Mouse (Mus musculus) liver, embryonic 11.5 days (tissue): ENCODE results near the gene Sct. TPM values are rescaled to one million over a fixed set of nuclear protein-coding genes. Genes with fewer than 3 reads are reported as not detected.

Source experiments
- ATAC-seq: fragments of 200-750 bp; cut with Nextera tagmentation; replicated peaks from 2 replicates; pipeline ENCODE4 v1.8.0; 2017; ENCODE audit warnings: moderate number of reproducible peaks, mild to moderate bottlenecking, moderate TSS enrichment, moderate library complexity; ENCODE audit not compliant: low FRiP score
- DNase-seq: peaks from one replicate; pipeline ENCODE4 v3.0.0-alpha.2; 2017; ENCODE audit warnings: low spot score
- H3K27ac ChIP-seq: fragments of 300-500 bp; sonication (generic); 2 replicates; pipeline ENCODE4 v1.5.1; 2014; ENCODE audit warnings: mild to moderate bottlenecking, low read depth, low read length, control low read depth
- H3K27me3 ChIP-seq: fragments of 300-500 bp; sonication (generic); replicated peaks from 2 replicates; pipeline ENCODE4 v1.6.1; 2014; ENCODE audit warnings: low read length, mixed read lengths; ENCODE audit not compliant: control insufficient read depth, insufficient read depth
- H3K36me3 ChIP-seq: fragments of 300-500 bp; sonication (generic); 2 replicates; pipeline ENCODE4 v1.6.1; 2014; ENCODE audit warnings: mild to moderate bottlenecking, low read length, moderate library complexity, mixed read lengths; ENCODE audit not compliant: control insufficient read depth, insufficient read depth
- H3K4me1 ChIP-seq: fragments of 300-500 bp; sonication (generic); replicated peaks from 2 replicates; pipeline ENCODE4 v1.6.1; 2014; ENCODE audit warnings: low read length, mixed read lengths; ENCODE audit not compliant: control insufficient read depth, insufficient read depth
- H3K4me2 ChIP-seq: fragments of 300-500 bp; sonication (generic); 2 replicates; pipeline ENCODE4 v1.6.1; 2014; ENCODE audit warnings: mild to moderate bottlenecking, control low read depth, moderate library complexity
- H3K4me3 ChIP-seq: fragments of 300-500 bp; sonication (generic); 2 replicates; pipeline ENCODE4 v1.5.1; 2014; ENCODE audit warnings: low read depth, low read length, control low read depth
- H3K9ac ChIP-seq: fragments of 300-500 bp; sonication (generic); 2 replicates; pipeline ENCODE4 v1.6.1; 2014; ENCODE audit warnings: low read depth, low read length, control low read depth
- H3K9me3 ChIP-seq: fragments of 300-500 bp; sonication (generic); 2 replicates; pipeline ENCODE4 v1.6.1; 2016; ENCODE audit warnings: low read length, inconsistent platforms, mixed read lengths; ENCODE audit not compliant: control insufficient read depth
- WGBS: fragments of 180-500 bp; shearing (Covaris S2); extraction: QIAGEN DNeasy Blood & Tissue Kit; methylation state at CpG from one replicate; pipeline ENCODE4 v1.1.7; 2014; 5-methylcytosine and 5-hydroxymethylcytosine counted together
- polyA plus RNA-seq: library from polyadenylated mRNA; unstranded; fragments of >200 nt; fragmentation: Nextera tagmentation; extraction: Ambion mirVana; gene quantifications from 2 replicates; pipeline ENCODE4 v1.2.1, GENCODE M21; 2014

Sct gene
- 1.2 and 1.6 TPM in 2 replicates for polyA plus RNA-seq

DNA sequence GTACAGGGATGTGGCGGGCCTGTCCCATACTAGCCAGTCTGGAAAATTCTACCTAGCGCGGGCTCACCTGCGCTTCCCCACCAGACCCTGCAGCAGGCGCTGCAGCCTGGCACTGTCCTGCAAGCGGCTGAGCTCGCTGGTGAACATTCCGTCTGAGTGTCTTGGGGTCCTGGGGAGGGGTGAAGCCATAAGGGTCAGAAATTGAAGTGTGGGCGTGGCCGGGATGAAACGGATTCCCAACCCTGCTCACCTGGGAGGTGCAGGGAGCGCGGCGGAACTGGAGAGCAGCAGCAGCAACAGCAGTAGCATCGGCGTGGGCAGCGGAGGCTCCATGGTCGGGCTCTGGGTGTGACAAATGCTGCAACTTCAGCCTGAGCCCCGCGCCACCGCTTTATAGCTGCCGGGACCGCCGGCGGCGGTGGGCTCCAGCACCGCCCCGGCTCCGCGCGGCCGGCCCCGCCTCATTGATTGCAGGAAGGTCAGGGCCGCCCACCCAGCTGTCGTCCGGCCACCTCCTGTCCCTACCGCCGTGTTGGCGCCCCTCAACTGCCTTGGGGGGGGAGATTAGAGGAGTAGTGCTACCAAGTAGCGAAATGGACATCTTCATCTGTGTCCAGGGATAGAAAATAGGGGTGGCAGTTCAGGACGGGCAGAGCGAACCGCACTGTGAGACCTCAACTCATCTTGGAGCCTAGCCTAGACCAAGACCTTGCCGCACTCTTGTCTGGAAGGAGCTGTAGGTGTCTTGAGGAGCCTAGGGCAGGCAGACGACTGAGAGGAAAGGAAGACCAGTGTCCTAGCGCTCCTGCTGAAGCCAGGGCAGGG lies at the start of gene Sct:
TSS of gene Sct (minus strand) at position 368 of the 825 bp plus-strand sequence.
- Histone ChIP-seq H3K4me3 (peak within 1 kb of the TSS; percentile 49), H3K9ac (peak within 1 kb of the TSS; percentile 57), H3K27me3 (peaks cover 20% of the 10 kb centered on the region), H3K9me3 (no peaks in the 10 kb centered on the region), H3K4me1 (peaks cover 14% of the 10 kb centered on the region), H3K27ac (no peak within 1 kb of the TSS), H3K36me3 (no peaks in the 10 kb centered on the region), H3K4me2 (peak within 1 kb of the TSS; percentile 93)
- DNase-seq (peak; percentile 52), ATAC-seq (peak; percentile 44; the same call in 1 of the 2 replicates)
- WGBS = 6% methylated on average over 44 of the region's 46 CpGs

DNA sequence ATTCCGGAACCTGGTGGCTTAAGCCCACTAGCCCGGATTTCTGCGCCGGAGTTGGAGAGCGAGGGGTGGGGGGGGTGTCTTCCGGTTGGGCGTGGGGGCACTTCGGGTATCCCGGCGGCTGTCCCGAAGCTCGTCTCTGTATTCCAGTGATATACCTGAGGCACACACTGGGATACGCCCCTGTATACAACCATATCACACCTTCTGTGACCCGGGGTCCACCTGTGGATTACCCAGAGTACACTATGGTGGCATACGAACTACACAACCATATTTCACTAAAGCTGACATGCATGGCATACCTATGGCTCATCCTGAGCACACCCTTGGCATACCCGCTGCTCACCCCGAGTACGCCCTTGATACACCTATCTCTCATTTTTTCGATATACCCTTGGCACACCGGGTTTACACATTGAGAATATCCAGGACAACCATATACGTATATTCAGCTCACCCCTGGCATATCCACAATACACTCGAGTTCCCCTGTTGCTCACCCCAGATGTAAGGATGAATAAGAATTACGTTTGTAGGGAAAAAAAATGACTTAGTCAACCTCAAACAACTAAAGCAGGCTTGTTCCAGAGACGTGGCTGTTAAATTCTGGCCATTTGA lies 49.5 kb upstream of the Sct start:
- H3K27ac ChIP-seq = peak overlapping the region; percentile 98
- H3K4me2 ChIP-seq = peak overlapping the region; percentile 98
- H3K9me3 ChIP-seq = no peaks in the 10 kb centered on the region
- H3K9ac ChIP-seq = peak overlapping the region; percentile 97
- peaks cover 7% of the 10 kb centered on the region for H3K36me3 ChIP-seq
- H3K4me1 ChIP-seq = peaks cover 21% of the 10 kb centered on the region
- no peaks in the 10 kb centered on the region for H3K27me3 ChIP-seq
- ATAC-seq (peak; percentile 20), DNase-seq (no peak)
- peak overlapping the region; percentile 75 for H3K4me3 ChIP-seq
- 17% methylated on average over 24 of the region's 24 CpGs for WGBS

DNA sequence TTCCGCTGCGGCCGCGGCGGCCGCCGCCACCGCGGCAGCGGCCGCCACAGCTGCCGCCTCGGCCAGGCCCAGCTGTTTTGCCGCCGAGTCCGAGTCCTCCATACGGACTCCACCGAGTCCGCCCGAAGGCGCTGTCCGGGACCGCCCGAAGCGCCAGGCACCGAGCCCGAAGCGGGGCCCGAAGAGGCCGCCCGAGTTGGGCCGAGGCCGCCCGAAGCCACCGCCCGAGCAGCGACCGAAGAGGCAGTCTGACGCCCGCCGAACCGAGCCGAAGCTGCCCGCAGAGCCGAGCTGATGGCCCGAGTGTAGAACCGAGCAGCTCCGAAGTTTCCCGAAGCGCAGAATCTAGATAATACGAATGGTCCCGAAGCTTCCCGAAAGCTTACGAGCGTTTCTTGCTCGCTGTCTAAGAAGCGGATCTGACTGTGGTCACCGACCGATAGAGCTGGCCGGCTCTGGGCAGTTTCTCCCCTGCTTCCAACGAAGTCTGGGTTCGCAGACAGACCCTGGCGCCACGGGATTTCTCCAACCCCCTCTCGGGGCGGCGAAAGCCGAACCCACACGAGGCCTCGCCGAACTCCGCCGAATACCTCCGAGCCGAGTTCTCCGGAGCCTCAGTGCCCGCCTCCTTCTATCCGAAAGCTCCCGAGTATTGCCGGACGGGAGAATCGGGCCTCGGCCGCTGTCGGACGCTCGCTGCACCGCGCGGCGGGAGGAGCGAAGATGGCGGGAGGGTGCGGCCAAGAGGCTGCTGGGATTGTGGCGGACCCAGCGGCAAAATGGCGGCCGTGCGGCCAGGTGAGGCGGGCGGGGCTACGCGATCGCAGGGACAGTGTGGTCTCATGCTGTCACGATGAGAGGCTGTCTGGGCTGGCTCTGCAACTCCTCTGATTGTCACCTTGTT lies 48.8 kb upstream of the Sct start, which contains the start of the genes Deaf1 and Tmem80:
TSS of gene Deaf1 (minus strand) at position 222 of the 904 bp plus-strand sequence.
TSS of gene Tmem80 (plus strand) at position 271 of the 904 bp plus-strand sequence.
- Histone ChIP-seq H3K36me3 (peaks cover 15% of the 10 kb centered on the region), H3K27me3 (no peaks in the 10 kb centered on the region), H3K27ac (peak within 1 kb of the TSS; percentile 98), H3K4me2 (peak within 1 kb of the TSS; percentile 98), H3K4me3 (peak within 1 kb of the TSS; percentile 75), H3K9me3 (no peaks in the 10 kb centered on the region), H3K4me1 (peaks cover 21% of the 10 kb centered on the region), H3K9ac (peak within 1 kb of the TSS; percentile 97)
- DNase-seq = peak; percentile 96
- peak; percentile 93 for ATAC-seq
- WGBS = under 1% methylated on average over 105 of the region's 105 CpGs

DNA sequence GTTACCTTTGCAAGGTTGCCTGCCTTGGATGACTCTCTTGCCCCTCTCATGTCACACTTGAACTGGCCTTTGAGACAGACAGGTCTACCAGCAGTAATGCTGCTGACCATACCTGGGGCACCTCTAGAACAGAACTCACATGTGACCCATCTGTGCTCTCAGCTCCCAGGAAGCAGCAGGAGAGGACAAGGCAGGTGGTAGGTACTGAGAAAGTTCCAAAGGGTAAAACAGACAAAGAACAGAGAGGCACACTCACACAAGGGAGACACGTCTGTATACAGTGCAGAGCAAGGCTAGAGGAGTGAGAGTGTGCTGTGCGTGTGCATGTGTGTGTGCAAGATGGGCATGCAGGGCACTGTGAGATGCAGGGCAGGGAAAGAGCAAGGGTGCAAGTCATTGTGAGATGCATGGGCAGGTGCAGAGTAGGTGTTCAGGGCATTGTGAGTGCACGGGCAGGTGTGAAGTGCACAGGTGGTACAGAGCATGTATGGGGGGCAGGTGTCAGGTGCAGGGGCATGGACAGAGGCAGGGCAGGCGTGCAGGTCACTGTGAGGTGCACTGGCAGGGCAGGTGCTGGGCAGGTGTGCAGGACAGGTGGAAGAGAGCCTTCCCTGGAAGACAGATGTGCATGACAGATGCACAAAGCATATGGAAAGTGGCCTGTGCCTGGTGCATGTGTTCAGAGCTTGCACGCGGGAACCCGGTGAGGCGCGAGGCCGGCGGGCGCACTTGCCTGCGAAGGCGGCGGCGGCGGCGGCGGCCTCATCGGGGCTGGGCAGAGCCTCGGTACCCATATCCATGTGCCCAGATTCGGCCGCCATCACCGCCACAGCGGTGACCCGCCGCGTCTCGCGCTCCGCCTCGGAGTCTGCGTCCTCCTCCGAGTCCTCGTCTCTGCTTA lies 47.9 kb upstream of the Sct start:
- Histone ChIP-seq H3K4me3 (peak overlapping the region; percentile 75), H3K27me3 (no peaks in the 10 kb centered on the region), H3K9me3 (no peaks in the 10 kb centered on the region), H3K36me3 (peaks cover 22% of the 10 kb centered on the region), H3K4me2 (peak overlapping the region; percentile 98), H3K4me1 (peaks cover 21% of the 10 kb centered on the region), H3K27ac (peak overlapping the region; percentile 98), H3K9ac (peak overlapping the region; percentile 97)
- no peak for DNase-seq
- peak; percentile 8 for ATAC-seq
- WGBS = 7% methylated on average over 35 of the region's 35 CpGs

DNA sequence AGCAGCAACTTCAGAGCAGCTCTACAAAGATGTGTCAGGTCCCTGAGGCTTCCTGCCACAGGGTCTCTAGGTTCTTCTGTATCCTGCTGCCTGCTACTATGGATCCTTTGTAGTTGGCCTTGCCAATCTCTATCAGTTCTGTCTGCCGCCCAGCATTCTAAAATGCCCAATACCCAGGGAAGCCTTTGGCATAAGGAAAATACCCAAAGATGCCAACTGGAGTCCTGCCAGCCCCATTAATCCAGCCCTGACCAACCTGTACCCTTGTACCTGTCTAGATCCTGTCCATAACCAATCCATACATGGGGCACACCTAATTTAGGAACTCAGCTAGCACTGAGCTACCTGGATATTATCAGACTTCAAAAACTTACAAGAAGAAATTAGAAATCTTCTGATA lies 45.8 kb upstream of the Sct start:
- H3K4me2 ChIP-seq = no peak overlapping the region
- peaks cover 38% of the 10 kb centered on the region for H3K36me3 ChIP-seq
- peaks cover 21% of the 10 kb centered on the region for H3K4me1 ChIP-seq
- ATAC-seq (no peak), DNase-seq (no peak)
- no peak overlapping the region for H3K4me3 ChIP-seq
- peak overlapping the region; percentile 36; the same call in 1 of the 2 replicates for H3K9ac ChIP-seq
- WGBS = 87% methylated on average over 1 of the region's 1 CpGs
- no peak overlapping the region for H3K27ac ChIP-seq
- no peaks in the 10 kb centered on the region for H3K27me3 ChIP-seq
- H3K9me3 ChIP-seq = no peaks in the 10 kb centered on the region

DNA sequence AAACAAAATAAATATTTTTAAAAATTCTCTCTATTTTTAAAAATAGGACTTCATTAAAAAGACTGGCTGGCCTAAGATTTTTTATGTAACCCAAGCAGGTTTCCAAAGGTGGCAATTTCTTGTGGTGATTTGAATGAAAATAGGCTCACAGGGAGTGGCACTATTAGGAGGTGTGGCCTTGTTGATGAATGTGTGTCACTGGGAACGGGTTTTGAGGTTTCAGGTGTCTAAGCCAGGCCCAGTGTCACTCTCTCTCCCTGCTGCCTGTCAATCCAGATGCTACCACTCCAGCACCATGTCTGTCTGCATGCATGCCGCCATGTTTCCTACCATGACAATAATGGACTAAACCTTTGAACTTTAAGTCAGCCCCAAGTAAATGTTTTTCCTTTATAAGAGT lies 40.5 kb upstream of the Sct start:
- DNase-seq (no peak), ATAC-seq (no peak)
- Histone ChIP-seq H3K9me3 (no peaks in the 10 kb centered on the region), H3K27ac (no peak overlapping the region), H3K4me1 (no peaks in the 10 kb centered on the region), H3K27me3 (no peaks in the 10 kb centered on the region), H3K9ac (no peak overlapping the region), H3K4me3 (no peak overlapping the region), H3K36me3 (peaks cover 52% of the 10 kb centered on the region), H3K4me2 (no peak overlapping the region)
- WGBS = 88% methylated on average over 2 of the region's 2 CpGs

DNA sequence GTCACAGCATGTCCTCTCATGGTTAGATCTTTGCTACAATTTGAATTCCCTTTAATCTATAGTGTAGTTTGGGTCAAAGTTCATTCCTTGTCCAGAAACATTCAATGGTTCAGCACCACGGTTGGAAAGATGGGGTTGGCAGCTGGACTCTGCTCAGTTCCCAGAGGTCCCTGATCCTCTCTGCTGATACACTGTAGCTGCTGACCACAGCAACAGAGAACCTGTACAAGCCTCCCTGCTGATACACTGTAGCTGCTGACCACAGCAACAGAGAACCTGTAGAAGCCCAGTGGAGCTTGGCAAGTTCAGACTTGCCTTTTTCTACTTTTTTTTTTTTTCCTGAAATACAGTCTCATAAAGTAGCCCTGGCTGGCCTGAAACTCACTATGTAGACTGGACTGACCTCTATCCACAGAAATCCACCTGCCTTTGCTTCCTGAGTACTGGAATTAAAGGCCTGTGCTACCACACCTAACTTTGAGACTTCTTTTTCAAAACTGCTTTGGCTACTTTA lies 38.7 kb upstream of the Sct start:
- Histone ChIP-seq H3K4me2 (no peak overlapping the region), H3K4me3 (no peak overlapping the region), H3K9ac (no peak overlapping the region), H3K27me3 (no peaks in the 10 kb centered on the region), H3K36me3 (peaks cover 49% of the 10 kb centered on the region), H3K4me1 (no peaks in the 10 kb centered on the region), H3K27ac (no peak overlapping the region), H3K9me3 (no peaks in the 10 kb centered on the region)
- ATAC-seq (no peak), DNase-seq (no peak)
- 77% methylated on average over 1 of the region's 1 CpGs for WGBS
